Mouse (Mus musculus): ENCODE measurements at regions not wholly inside any gene's neighbourhood (a gene's known extent, or its start where the extent isn't known, plus 50 kb on each side); places are given as distances from the start of the nearest gene placed in this dataset.
A peak's percentile ranks its signal among the peaks of the same experiment; 100 is the strongest.

DNA sequence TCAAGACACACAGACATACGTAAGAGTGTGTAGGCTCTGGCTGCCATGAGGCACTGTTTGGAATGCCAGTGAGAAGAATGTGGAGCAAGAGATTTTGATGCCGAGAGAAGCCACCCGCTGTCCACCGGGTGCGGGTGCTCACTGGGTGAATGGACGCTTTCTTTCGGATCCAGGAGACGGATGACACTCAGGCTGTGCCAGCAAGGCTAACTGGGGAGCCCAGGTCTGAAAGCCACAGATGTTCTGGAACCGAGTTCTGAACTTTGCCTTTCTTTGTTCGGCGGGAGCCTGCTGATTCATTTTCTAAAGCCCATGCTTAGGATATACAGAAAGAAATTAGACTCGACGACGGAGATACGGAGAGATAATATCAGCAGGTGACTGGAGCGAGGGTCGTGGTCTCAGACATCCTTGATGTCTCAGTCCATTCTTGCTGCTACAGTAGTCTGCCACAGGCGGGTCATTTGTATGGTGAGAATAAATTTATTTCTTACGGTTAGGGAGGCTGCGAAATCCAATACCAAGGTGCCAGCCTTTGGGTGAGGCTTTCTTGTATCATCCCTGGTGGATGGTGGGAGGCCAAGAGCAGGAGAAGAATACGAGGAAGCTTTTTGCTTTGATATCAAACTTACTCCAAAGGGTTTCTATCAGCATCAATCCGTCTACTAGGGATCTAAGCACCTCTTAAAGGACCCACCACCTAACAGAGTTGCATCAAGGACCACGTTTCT, 80.4 kb upstream of the Cpm start:
- Histone ChIP-seq H3K4me3 (no peak overlapping the region), H3K27ac (no peak overlapping the region), H3K27me3 (replicated peaks) (no peaks in the 10 kb centered on the region), H3K4me1 (no peaks in the 10 kb centered on the region), H3K36me3 (replicated peaks) (no peaks in the 10 kb centered on the region), H3K9me3 (no peaks in the 10 kb centered on the region), H3K4me2 (no peak overlapping the region), H3K9ac (no peak overlapping the region)
- no peak for ATAC-seq (replicated peaks)
- WGBS = 90% methylated on average over 23 of the region's 23 CpGs

DNA sequence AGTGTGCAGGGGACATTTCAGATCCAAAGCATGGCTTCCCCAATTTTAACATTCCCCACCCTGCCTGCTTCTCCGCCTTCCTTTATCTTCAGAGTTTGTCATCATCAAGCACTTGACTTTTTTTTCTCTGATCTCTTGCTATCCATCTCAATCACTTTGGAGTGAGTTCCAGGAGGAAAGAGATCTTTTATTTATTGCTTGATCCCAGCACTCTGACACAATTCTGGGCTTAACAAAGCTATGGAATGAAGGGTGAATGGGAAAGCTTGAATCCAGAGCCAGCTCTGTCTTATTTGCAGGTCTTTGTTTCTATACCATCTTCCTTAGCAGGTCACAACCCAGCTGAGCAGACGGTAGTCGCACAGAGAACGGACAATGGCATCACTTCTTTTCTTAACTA, 81.0 kb upstream of the Cpm start:
- no peak for ATAC-seq (replicated peaks)
- H3K4me1 ChIP-seq = no peaks in the 10 kb centered on the region
- WGBS = 91% methylated on average over 4 of the region's 4 CpGs
- no peaks in the 10 kb centered on the region for H3K9me3 ChIP-seq
- no peaks in the 10 kb centered on the region for H3K36me3 ChIP-seq (replicated peaks)
- no peak overlapping the region for H3K9ac ChIP-seq
- H3K4me2 ChIP-seq = no peak overlapping the region
- no peaks in the 10 kb centered on the region for H3K27me3 ChIP-seq (replicated peaks)
- H3K27ac ChIP-seq = no peak overlapping the region
- no peak overlapping the region for H3K4me3 ChIP-seq

DNA sequence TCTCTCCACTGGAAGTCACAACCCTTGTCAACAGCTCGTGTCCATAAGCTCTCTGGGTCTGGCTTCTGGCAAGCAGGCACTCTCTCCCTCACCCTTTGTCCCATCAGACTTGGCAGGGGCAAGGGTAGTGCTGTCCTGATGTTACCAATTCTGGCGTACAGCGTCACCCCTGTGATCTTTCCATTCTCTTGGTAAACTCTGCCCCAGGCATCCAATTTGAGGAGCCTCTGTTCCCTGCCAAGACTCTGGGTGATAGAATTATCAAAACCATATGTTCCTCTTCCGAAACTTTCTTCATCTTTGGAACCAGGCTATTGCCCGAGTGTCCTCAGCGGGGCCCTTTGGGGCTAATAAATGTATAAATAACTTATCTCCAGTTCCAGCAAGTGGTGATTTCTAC, 82.0 kb upstream of the Cpm start:
- Histone ChIP-seq H3K36me3 (replicated peaks) (no peaks in the 10 kb centered on the region), H3K27me3 (replicated peaks) (no peaks in the 10 kb centered on the region), H3K4me1 (no peaks in the 10 kb centered on the region), H3K9me3 (no peaks in the 10 kb centered on the region), H3K4me3 (no peak overlapping the region), H3K4me2 (no peak overlapping the region), H3K9ac (no peak overlapping the region), H3K27ac (no peak overlapping the region)
- no peak for ATAC-seq (replicated peaks)
- WGBS = 80% methylated on average over 6 of the region's 6 CpGs

DNA sequence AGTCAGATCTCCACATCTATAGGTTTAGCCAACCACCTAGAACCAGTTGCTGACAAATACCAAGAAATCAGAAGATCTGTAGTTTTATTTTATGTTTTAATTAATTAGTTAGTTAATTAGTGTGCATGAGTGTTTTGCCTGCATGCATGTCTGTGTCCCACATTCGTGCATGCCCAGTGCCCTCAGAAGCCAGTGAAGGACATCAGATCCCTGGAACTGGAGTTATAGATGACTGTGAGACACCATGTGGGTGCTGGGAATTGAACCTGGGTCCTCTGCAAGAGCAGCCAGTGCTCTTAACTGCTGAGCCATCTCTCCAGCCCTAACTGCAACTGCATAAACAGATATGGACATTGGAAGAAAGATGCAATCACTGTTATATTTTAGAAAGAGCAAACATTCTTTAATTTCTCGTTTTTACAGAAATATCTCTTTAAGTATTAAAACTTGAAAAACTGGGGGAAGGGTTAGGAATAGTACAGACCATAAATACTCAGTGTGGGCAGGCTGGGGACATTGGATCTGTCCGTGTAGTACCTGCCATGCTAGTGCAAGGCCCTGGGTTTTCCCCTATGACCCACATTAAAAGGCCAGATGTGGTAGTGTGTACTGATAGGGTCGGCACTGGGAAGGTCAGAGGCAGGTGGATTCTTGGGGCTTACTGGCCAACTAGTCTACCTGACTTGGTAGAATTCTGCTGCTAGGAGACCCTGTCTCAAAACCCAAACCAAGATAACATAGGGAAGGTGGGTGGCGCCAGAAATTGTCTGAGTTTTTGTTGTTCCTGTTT, 83.3 kb upstream of the Cpm start:
- H3K4me3 ChIP-seq = no peak overlapping the region
- no peak overlapping the region for H3K27ac ChIP-seq
- no peak overlapping the region for H3K9ac ChIP-seq
- no peak overlapping the region for H3K4me2 ChIP-seq
- no peaks in the 10 kb centered on the region for H3K27me3 ChIP-seq (replicated peaks)
- H3K4me1 ChIP-seq = no peaks in the 10 kb centered on the region
- H3K36me3 ChIP-seq (replicated peaks) = no peaks in the 10 kb centered on the region
- no peaks in the 10 kb centered on the region for H3K9me3 ChIP-seq
- ATAC-seq (replicated peaks) = no peak
- 93% methylated on average over 5 of the region's 5 CpGs for WGBS

DNA sequence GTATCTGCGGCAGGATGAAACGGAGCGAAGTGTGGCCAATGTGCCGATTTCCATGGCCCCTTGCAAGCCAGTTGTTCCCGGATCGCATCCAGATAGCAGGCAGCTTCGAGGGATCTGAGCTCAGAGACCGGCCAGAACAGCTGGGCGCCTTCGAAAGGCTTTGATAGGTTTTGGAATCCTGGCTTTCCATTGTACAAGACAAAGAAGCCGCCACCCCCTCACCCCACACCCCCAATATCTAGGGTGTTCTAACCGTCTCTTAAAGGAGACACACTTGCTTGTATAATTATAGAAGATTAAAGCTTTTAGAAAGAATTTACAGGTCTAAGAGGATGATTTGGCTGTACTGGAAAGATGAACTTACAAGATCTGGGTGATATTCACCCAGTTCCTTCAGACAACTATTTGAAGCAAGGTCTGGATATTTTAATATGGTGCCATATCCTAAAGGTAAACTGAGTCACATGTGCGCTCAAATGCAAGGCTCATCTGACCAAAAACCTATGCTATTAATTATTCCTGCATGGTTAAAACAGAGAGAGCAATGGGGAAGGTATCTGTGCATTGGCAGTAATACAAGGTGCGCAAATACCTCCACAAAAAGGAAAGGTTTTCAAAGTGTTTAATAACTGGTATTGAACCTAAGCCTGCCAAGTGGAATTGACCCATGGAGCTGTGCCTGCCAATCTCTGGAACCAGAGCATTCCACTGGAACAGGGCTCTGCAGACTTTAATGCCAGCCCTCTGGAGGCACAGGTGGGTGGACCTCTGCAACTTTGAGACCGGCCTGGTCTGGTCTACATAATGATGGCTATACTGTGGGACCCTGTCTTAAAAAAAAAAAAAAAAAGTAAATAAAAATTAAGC, 84.4 kb upstream of the Cpm start:
- ATAC-seq (replicated peaks) = no peak
- Histone ChIP-seq H3K4me2 (peak overlapping the region; percentile 24; the same call in 1 of the 2 replicates), H3K27me3 (replicated peaks) (no peaks in the 10 kb centered on the region), H3K9ac (no peak overlapping the region), H3K4me1 (no peaks in the 10 kb centered on the region), H3K27ac (no peak overlapping the region), H3K9me3 (no peaks in the 10 kb centered on the region), H3K36me3 (replicated peaks) (no peaks in the 10 kb centered on the region), H3K4me3 (no peak overlapping the region)
- WGBS = 41% methylated on average over 15 of the region's 15 CpGs

DNA sequence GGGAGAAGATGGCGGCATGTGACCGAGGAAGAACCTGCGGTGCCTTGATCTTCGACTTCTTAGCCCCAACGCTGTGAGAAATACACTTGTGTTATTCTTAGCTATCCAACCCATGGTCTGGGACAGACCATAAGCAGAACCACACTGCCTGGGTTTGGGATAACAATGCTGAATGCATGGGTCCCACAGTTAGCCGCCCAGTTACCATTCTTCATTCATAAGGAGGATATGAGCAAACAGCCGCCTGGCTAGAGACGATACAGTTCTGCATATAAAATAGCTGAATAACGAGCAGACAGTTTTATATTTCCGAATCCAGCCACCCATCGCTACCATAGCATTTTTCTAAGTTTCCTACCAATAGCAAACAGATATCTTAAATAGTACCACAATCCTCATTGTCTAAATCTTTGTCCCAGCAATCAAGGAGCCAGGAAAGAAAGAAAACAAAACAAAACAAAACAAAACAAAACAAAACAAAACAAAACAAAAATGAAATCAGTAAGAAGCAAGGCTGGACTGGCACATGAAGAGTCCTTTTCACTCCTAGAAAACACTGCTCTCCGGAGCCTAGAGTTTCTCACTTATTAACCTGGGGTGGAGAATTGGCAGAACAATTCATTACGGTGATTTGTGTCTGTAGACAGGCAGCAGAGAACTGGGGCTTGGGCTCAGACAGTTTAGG, 85.2 kb upstream of the Cpm start:
- Histone ChIP-seq H3K27ac (no peak overlapping the region), H3K4me3 (no peak overlapping the region), H3K9ac (no peak overlapping the region), H3K4me2 (peak overlapping the region; percentile 24; the same call in 1 of the 2 replicates), H3K9me3 (no peaks in the 10 kb centered on the region), H3K4me1 (no peaks in the 10 kb centered on the region), H3K36me3 (replicated peaks) (no peaks in the 10 kb centered on the region), H3K27me3 (replicated peaks) (no peaks in the 10 kb centered on the region)
- ATAC-seq (replicated peaks) = no peak
- 76% methylated on average over 13 of the region's 13 CpGs for WGBS

DNA sequence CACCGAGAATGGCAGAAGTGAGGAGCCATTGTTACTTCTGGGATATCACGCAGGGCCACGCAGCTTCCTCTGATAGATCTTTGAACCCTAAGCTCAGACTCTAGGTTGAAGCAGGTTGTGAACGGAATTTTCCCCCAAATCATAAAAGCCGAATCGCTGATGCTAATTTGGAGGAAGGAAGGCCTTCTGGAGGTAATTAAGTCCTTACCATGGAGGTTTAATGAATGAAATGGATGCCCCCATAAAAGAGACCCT, 85.7 kb upstream of the Cpm start:
- H3K4me3 ChIP-seq = no peak overlapping the region
- no peaks in the 10 kb centered on the region for H3K36me3 ChIP-seq (replicated peaks)
- ATAC-seq (replicated peaks) = no peak
- no peaks in the 10 kb centered on the region for H3K9me3 ChIP-seq
- H3K4me2 ChIP-seq = no peak overlapping the region
- H3K9ac ChIP-seq = no peak overlapping the region
- no peaks in the 10 kb centered on the region for H3K27me3 ChIP-seq (replicated peaks)
- 93% methylated on average over 6 of the region's 6 CpGs for WGBS
- no peaks in the 10 kb centered on the region for H3K4me1 ChIP-seq
- no peak overlapping the region for H3K27ac ChIP-seq

DNA sequence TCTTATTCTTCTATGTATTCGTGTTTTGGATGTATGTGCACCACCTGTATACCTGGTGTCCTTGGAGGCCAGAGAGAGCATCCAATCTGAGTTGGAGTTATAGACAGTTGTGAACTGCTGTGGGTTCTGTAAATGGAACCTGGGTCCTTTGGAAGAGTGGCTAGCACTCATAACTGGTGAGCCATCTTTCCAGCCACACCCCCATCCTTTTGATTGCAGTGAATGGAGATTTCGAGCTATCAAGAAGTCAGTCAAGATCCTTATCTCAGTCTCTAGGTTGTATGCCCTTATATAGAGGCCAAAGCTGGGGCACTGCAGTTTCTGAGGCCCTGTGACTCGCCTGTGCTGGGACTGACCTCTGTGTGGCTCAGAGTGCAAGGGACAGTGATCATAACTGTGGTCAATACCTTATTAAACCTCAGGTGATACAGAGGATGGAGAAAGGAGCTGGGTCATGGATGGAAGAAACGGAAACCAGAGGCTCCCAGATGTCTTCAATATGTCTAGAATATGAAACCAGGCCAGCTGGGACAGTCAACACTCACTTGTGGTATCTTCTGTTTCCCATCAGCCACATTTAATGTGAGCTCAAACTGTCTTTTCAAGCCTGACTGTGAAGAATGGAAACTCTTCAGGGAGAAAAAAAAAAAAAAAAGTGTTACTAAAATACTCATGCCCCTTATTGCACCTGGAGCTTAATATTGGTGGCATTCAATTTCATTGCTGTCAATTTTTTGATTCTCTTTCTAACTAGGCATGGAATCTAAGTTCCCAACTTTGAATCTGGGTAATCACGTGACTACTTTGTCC, 86.2 kb upstream of the Cpm start:
- no peak for ATAC-seq (replicated peaks)
- no peak overlapping the region for H3K4me2 ChIP-seq
- H3K36me3 ChIP-seq (replicated peaks) = no peaks in the 10 kb centered on the region
- WGBS = 85% methylated on average over 5 of the region's 5 CpGs
- H3K27ac ChIP-seq = no peak overlapping the region
- H3K27me3 ChIP-seq (replicated peaks) = no peaks in the 10 kb centered on the region
- H3K9me3 ChIP-seq = no peaks in the 10 kb centered on the region
- no peaks in the 10 kb centered on the region for H3K4me1 ChIP-seq
- H3K9ac ChIP-seq = no peak overlapping the region
- H3K4me3 ChIP-seq = no peak overlapping the region

DNA sequence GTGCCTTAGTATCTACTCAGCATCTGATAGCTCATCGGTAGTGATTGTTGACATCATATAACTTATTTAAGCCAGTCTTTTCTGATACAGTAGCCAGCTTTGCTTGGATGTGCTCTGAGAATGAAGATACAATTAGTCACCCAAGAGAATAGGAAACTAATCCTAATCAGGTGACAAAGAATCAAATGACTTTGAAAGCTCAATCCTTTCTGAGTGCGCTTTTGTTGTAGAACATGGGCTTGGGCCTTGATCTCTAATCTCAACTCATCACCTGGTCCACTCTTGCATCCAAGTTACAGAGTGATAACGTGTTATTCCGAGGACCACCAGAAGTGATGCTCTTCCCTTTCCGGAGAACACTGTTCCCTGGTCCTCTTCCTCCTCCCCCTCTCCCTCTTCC, 86.9 kb upstream of the Cpm start:
- H3K27me3 ChIP-seq (replicated peaks) = no peaks in the 10 kb centered on the region
- 79% methylated on average over 5 of the region's 5 CpGs for WGBS
- no peak overlapping the region for H3K9ac ChIP-seq
- H3K4me1 ChIP-seq = no peaks in the 10 kb centered on the region
- H3K27ac ChIP-seq = no peak overlapping the region
- ATAC-seq (replicated peaks) = no peak
- no peaks in the 10 kb centered on the region for H3K36me3 ChIP-seq (replicated peaks)
- no peak overlapping the region for H3K4me2 ChIP-seq
- no peak overlapping the region for H3K4me3 ChIP-seq
- no peaks in the 10 kb centered on the region for H3K9me3 ChIP-seq

DNA sequence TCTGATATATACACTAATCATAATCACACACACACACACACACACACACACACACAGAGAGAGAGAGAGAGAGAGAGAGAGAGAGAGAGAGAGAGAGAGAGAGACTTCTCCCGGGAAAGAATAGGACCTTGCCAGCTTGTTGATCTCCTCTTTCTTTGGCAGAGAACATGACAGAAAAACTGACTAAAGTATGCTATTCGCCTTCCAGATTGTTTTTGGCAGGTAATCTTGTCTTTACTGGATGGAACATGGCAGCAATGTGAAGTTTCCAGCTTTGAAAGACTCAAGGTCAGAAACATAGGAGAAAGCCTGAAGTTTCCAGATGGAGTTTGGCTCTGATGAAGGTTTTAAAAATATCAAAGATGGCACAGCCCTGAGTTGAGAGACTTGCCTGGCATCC, 87.8 kb upstream of the Cpm start:
- WGBS = 75% methylated on average over 2 of the region's 2 CpGs
- Histone ChIP-seq H3K9me3 (no peaks in the 10 kb centered on the region), H3K4me3 (no peak overlapping the region), H3K27me3 (replicated peaks) (no peaks in the 10 kb centered on the region), H3K4me2 (no peak overlapping the region), H3K4me1 (no peaks in the 10 kb centered on the region), H3K36me3 (replicated peaks) (no peaks in the 10 kb centered on the region), H3K9ac (no peak overlapping the region), H3K27ac (no peak overlapping the region)
- no peak for ATAC-seq (replicated peaks)

DNA sequence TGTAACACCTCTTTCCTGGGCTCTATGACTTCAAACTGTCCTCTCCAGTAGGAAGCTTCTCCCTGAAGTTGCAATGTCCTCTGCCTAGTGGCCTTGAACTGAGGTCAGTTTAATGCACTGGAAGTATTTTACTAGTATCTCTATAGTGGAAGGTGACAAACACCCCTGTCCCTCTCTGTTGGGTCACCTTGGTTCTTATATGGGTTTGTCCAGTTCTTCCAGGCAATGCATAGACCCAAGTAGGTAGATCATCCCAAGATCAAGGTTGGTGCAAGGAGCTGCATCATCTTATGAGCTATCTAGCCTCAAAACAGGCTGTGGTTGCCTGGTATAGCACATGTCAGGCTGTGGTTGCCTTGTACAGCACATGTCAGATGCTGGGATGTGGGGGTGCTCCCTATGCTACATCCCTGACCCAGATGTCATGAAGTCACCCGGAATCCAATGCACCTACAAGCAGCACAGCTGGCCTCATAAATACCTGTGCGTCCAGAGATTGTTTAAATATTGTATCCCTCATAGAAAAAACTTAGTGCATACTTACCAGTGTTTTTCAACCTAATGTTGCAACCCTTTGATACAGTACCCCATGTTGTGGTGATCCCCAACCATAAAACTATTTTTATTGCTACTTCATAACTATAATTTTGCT, 88.4 kb upstream of the Cpm start:
- Histone ChIP-seq H3K27ac (no peak overlapping the region), H3K36me3 (replicated peaks) (no peaks in the 10 kb centered on the region), H3K9me3 (no peaks in the 10 kb centered on the region), H3K9ac (no peak overlapping the region), H3K27me3 (replicated peaks) (no peaks in the 10 kb centered on the region), H3K4me3 (no peak overlapping the region), H3K4me1 (no peaks in the 10 kb centered on the region), H3K4me2 (no peak overlapping the region)
- no peak for ATAC-seq (replicated peaks)
- WGBS = 91% methylated on average over 2 of the region's 2 CpGs

All from midbrain, embryonic 15.5 days (tissue).